Mouse (Mus musculus) forebrain, embryonic 11.5 days (tissue): ENCODE results near the gene Slc22a14. TPM values are rescaled to one million over a fixed set of nuclear protein-coding genes. Genes with fewer than 3 reads are reported as not detected.

Source experiments
- ATAC-seq: fragments of 200-750 bp; cut with Nextera tagmentation; replicated peaks from 2 replicates; pipeline ENCODE4 v1.8.0; 2017; ENCODE audit warnings: moderate TSS enrichment; ENCODE audit not compliant: low FRiP score
- DNase-seq: peaks from one replicate; pipeline ENCODE4 v3.0.0-alpha.2; 2017; ENCODE audit warnings: low spot score
- H3K27ac ChIP-seq: fragments of 300-500 bp; sonication (generic); 2 replicates; pipeline ENCODE4 v1.5.1; 2014; ENCODE audit warnings: low read depth, low read length
- H3K27me3 ChIP-seq: fragments of 300-500 bp; sonication (generic); 2 replicates; pipeline ENCODE4 v1.6.1; 2014; ENCODE audit warnings: mild to moderate bottlenecking, low read length, mixed read lengths; ENCODE audit not compliant: control insufficient read depth, insufficient read depth
- H3K36me3 ChIP-seq: fragments of 300-500 bp; sonication (generic); 2 replicates; pipeline ENCODE4 v1.6.1; 2014; ENCODE audit warnings: mild to moderate bottlenecking, low read length, moderate library complexity, mixed read lengths; ENCODE audit not compliant: control insufficient read depth, insufficient read depth
- H3K4me1 ChIP-seq: fragments of 300-500 bp; sonication (generic); replicated peaks from 2 replicates; pipeline ENCODE4 v1.6.1; 2014; ENCODE audit warnings: low read length, mixed read lengths; ENCODE audit not compliant: control insufficient read depth, insufficient read depth
- H3K4me2 ChIP-seq: fragments of 300-500 bp; sonication (generic); 2 replicates; pipeline ENCODE4 v1.6.1; 2014; ENCODE audit warnings: low read depth, mild to moderate bottlenecking, low read length, moderate library complexity, mixed read lengths; ENCODE audit not compliant: severe bottlenecking
- H3K4me3 ChIP-seq: fragments of 300-500 bp; sonication (generic); 2 replicates; pipeline ENCODE4 v1.5.1; 2014; ENCODE audit warnings: low read depth, low read length
- H3K9ac ChIP-seq: fragments of 300-500 bp; sonication (generic); 2 replicates; pipeline ENCODE4 v1.6.1; 2014; ENCODE audit warnings: low read length
- H3K9me3 ChIP-seq: fragments of 300-500 bp; sonication (generic); 2 replicates; pipeline ENCODE4 v1.6.1; 2016; ENCODE audit warnings: low read length, mixed read lengths; ENCODE audit not compliant: control insufficient read depth
- WGBS: fragments of 180-500 bp; shearing (Covaris S2); extraction: QIAGEN DNeasy Blood & Tissue Kit; methylation state at CpG from one replicate; pipeline ENCODE4 v1.1.7; 2014; 5-methylcytosine and 5-hydroxymethylcytosine counted together
- polyA plus RNA-seq: library from polyadenylated mRNA; unstranded; fragments of >200 nt; fragmentation: Nextera tagmentation; extraction: Ambion mirVana; gene quantifications from 2 replicates; pipeline ENCODE4 v1.2.1, GENCODE M21; 2014

The Slc22a14 gene
- polyA plus RNA-seq, 1 experiment from 2014 or later: not detected

DNA sequence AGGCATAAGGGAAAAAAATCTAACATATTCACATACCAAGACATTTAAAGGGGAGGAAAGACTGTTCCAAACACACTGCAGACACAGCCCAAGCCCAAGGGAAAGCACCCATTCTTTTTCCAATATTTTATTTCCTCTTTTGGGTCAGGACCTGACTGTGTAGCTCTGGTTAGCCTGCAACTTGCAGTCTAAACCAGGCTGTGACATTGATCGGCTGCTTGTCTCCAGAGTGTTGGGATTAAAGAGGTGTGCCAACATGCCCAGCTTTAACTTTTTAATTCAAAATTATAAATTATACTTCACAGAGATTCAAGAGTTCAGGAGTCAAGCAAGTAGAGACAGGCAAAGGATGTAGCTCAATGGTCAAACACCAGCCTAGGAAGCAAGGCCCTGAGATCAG, 110.3 kb downstream of the Slc22a14 start:
- DNase-seq: no peak
- WGBS: 100% methylated on average over 1 of the region's 1 CpGs
- Histone ChIP-seq H3K27ac (no peak overlapping the region), H3K4me3 (no peak overlapping the region), H3K4me1 (no peaks in the 10 kb centered on the region), H3K9me3 (no peaks in the 10 kb centered on the region), H3K36me3 (no peaks in the 10 kb centered on the region; the same call in 1 of the 2 replicates), H3K9ac (no peak overlapping the region), H3K27me3 (no peaks in the 10 kb centered on the region), H3K4me2 (no peak overlapping the region)
- ATAC-seq: no peak

DNA sequence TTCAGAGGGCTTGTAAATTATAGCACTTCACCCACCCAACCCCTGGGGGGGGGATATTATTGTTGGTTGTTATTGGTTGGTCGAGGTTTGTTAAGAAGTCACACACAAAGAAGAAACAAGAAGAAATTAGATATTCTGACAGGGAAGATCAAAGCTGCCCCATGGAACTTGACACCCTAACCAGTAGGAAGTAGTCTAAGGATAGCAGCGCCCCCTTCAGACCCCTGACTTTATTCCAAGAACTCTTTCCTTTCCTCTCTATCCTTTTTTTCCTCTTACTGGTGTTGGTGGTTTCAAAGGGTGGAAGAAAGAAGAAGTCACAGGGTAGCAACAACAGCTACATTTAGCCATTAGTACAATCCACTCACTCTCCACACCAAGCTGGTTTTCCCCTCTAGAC, 111.2 kb downstream of the Slc22a14 start:
- H3K9ac ChIP-seq: no peak overlapping the region

DNA sequence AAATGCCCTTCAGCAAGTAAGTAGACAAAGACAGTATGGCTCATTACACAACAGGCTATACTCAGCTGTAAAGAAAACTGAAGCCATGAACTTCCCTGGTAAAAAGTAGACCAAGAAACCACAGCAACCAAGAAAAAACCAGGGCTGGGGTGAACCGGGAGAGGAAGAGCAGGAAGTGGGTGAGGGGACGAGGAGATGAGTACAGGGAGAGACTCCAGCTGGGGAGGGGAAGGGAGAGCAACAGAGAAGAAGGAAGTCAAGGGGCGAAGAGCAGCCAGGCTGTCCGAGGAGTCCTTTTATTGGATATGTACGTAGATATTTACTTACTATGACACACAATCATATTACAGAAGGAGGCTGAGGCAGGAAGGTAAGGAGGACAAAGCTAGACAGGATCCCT, 117.4 kb downstream of the Slc22a14 start:
- 88% methylated on average over 5 of the region's 5 CpGs for WGBS
- H3K27ac ChIP-seq: no peak overlapping the region
- H3K4me2 ChIP-seq: no peak overlapping the region
- H3K27me3 ChIP-seq: no peaks in the 10 kb centered on the region
- no peaks in the 10 kb centered on the region; the same call in 1 of the 2 replicates for H3K36me3 ChIP-seq
- no peak overlapping the region for H3K9ac ChIP-seq
- DNase-seq: no peak
- H3K9me3 ChIP-seq: no peaks in the 10 kb centered on the region
- no peak overlapping the region for H3K4me3 ChIP-seq
- H3K4me1 ChIP-seq: no peaks in the 10 kb centered on the region
- no peak for ATAC-seq

More for the DNA sequence above, 111.2 kb downstream of the Slc22a14 start:
- no peaks in the 10 kb centered on the region; the same call in 1 of the 2 replicates for H3K36me3 ChIP-seq
- no peak overlapping the region for H3K4me3 ChIP-seq
- no peaks in the 10 kb centered on the region for H3K4me1 ChIP-seq
- H3K27ac ChIP-seq: no peak overlapping the region
- no peaks in the 10 kb centered on the region for H3K27me3 ChIP-seq
- H3K4me2 ChIP-seq: no peak overlapping the region
- no peaks in the 10 kb centered on the region for H3K9me3 ChIP-seq
- no peak for DNase-seq
- ATAC-seq: no peak
- WGBS: 86% methylated on average over 2 of the region's 2 CpGs

DNA sequence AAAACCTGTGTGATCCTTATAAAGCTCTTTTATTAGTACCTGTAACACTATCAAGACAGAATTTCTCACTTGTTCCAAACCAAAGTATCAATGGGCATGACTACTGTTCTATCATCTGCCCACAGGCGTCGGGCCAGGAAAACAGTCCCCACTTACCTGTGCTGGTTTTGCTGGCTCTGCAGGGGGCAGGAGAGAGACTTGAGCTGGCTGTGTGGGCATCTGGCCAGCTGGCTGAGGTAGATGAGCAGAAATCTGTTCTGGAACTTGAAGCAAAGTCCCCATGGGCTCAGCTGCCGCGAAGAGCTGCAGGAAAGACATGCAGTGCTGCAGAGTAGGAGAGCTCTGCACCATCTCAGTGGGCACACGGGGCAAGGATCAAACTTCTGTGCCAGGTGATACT, 118.5 kb downstream of the Slc22a14 start:
- Histone ChIP-seq H3K9ac (no peak overlapping the region), H3K36me3 (no peaks in the 10 kb centered on the region; the same call in 1 of the 2 replicates), H3K4me1 (no peaks in the 10 kb centered on the region), H3K4me2 (no peak overlapping the region), H3K27ac (no peak overlapping the region), H3K4me3 (no peak overlapping the region), H3K27me3 (no peaks in the 10 kb centered on the region), H3K9me3 (no peaks in the 10 kb centered on the region)
- DNase-seq (no peak), ATAC-seq (no peak)
- 96% methylated on average over 5 of the region's 5 CpGs for WGBS

DNA sequence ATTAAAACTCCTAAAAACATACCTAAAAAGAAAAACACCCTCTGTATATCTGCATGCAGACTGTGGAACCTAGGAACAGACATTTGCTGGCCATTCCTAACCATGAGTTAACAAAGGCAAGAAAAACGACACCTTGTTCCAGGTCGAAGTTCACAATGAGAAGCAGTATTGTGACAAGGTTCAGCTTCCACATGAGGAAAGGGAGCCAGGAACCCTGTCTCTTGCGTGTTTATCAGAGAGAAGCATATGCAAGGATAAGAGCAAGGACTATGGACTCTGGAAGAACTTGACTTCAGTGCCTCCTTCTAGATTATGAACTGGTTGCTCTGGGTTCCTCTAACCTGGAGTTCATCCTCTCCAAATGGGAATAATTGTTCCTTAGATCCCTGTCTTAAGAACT, 121.4 kb downstream of the Slc22a14 start:
- no peaks in the 10 kb centered on the region for H3K9me3 ChIP-seq
- peaks cover 3% of the 10 kb centered on the region; the same call in 1 of the 2 replicates for H3K36me3 ChIP-seq
- H3K4me3 ChIP-seq: no peak overlapping the region
- 91% methylated on average over 3 of the region's 3 CpGs for WGBS
- no peaks in the 10 kb centered on the region for H3K4me1 ChIP-seq
- ATAC-seq: no peak
- DNase-seq: no peak
- H3K9ac ChIP-seq: no peak overlapping the region
- no peak overlapping the region for H3K27ac ChIP-seq
- H3K27me3 ChIP-seq: no peaks in the 10 kb centered on the region
- H3K4me2 ChIP-seq: no peak overlapping the region

DNA sequence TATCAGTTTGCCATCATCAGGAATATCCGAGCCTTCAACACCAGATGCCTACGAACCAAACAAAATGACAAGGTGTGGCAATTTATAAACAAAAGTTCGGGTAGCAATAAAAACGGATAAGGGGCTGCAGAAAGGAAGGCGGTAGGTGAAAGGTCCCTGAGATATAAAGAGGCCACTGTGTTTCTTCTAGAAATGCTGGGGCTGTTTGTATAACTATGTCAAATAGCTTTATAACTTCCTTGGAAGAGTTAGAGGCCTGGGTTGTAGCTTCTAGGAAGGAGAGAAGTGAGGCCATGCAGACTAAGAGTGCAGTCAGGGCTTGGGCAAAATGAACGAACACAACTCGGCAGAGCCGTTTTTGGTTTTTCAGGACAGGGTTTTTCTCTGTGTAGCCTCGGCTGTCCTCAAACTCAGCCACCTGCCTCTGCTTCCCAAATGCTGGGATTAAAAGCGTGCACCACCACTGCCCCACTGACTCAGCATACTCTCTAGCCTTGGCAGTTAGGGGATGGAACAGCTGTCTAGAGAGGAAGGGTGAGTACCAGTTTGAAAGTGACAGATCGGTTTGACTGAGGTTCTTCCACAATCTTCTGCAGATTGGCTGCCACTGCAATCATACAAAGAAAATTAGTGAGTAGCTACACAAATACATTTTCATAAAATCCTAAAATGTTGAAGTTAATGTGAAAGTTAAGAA, 124.0 kb downstream of the Slc22a14 start:
- ATAC-seq: no peak
- H3K36me3 ChIP-seq: peaks cover 3% of the 10 kb centered on the region; the same call in 1 of the 2 replicates

DNA sequence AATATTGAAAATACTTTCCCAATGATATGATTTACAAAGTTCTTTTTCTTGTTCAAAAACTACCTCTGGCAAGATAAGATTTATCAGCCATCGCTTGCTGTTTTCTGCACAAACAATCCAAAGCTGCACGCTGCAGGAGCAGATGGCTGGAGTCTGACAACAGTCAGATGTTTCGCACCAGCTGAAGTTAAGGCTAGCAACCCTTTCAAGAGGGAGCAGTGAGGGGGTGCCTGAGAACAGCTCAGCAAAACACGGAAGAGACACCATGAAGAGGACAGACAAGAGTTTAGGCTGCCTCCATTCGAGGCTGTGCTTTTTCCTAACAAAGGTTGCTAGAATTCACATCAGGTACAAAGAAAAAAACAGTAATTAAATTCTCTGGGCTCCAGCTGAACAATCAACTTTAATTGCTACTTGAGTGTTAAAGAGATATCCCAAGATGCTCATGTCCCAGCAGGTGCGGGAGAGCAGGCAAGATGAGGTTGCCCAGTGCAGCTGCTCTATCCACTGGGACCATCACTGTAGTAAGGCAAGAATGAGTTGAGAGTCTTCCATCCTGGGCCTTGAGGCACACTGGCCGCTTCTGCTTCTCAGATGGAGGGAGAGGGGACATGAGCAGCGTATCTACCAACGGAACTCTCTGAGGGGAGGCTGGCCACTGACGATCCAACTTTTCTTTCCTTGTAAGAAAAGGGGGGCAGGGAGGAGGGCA, 124.9 kb downstream of the Slc22a14 start:
- no peak overlapping the region for H3K9ac ChIP-seq
- ATAC-seq (no peak), DNase-seq (no peak)
- H3K27ac ChIP-seq: no peak overlapping the region
- H3K27me3 ChIP-seq: no peaks in the 10 kb centered on the region
- 87% methylated on average over 10 of the region's 10 CpGs for WGBS
- no peak overlapping the region for H3K4me3 ChIP-seq
- H3K4me1 ChIP-seq: no peaks in the 10 kb centered on the region
- H3K4me2 ChIP-seq: no peak overlapping the region
- no peaks in the 10 kb centered on the region for H3K9me3 ChIP-seq
- peaks cover 3% of the 10 kb centered on the region; the same call in 1 of the 2 replicates for H3K36me3 ChIP-seq

More for the DNA sequence above, 124.0 kb downstream of the Slc22a14 start:
- no peak for DNase-seq
- Histone ChIP-seq H3K4me2 (no peak overlapping the region), H3K4me1 (no peaks in the 10 kb centered on the region), H3K9ac (no peak overlapping the region), H3K27me3 (no peaks in the 10 kb centered on the region), H3K4me3 (no peak overlapping the region), H3K27ac (no peak overlapping the region), H3K9me3 (no peaks in the 10 kb centered on the region)
- WGBS: 93% methylated on average over 11 of the region's 11 CpGs

DNA sequence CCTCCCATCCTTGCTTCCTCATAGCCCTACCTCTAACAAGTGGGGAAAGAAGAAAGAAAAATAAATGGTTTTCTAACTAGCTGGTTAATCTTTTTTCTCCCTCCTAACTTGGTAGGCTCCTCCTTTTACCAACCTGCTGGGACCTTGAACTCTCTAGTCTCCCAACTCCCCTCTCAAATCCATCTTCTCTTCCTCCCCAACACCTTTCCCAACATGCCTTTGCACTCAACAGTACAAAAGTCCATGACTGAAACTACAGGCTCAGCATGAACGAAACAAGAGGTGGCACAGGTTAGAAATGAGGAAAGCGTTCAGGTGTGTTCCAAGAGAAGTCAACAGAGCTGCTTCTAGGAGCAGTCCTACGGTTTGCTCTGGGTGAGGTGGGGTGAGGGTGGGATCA, 126.1 kb downstream of the Slc22a14 start:
- Histone ChIP-seq H3K4me2 (no peak overlapping the region), H3K4me1 (no peaks in the 10 kb centered on the region), H3K27ac (no peak overlapping the region), H3K9me3 (no peaks in the 10 kb centered on the region), H3K9ac (no peak overlapping the region), H3K27me3 (no peaks in the 10 kb centered on the region), H3K4me3 (no peak overlapping the region), H3K36me3 (peaks cover 3% of the 10 kb centered on the region; the same call in 1 of the 2 replicates)
- 95% methylated on average over 3 of the region's 3 CpGs for WGBS
- DNase-seq (no peak), ATAC-seq (no peak)
